Mouse (Mus musculus) forebrain, embryonic 13.5 days (tissue): Measurements from ENCODE around the gene Tmem18. TPM values are rescaled to one million over a fixed set of nuclear protein-coding genes. Genes with fewer than 3 reads are reported as not detected.
A peak's percentile ranks its signal among the peaks of the same experiment; 100 is the strongest.

Experiments
- ATAC-seq: fragments of 200-750 bp; cut with Nextera tagmentation; 2 replicates; pipeline ENCODE4 v1.8.0; 2017
- H3K27ac ChIP-seq: fragments of 300-500 bp; sonication (generic); 2 replicates; pipeline ENCODE4 v1.5.1; 2015; ENCODE audit warnings: inconsistent platforms, mild to moderate bottlenecking, moderate library complexity
- H3K27me3 ChIP-seq: fragments of 300-500 bp; sonication (generic); 2 replicates; pipeline ENCODE4 v1.6.1; 2015; ENCODE audit warnings: mild to moderate bottlenecking, inconsistent platforms
- H3K36me3 ChIP-seq: fragments of 300-500 bp; sonication (generic); 2 replicates; pipeline ENCODE4 v1.6.1; 2015; ENCODE audit warnings: mild to moderate bottlenecking, inconsistent platforms; ENCODE audit not compliant: poor library complexity, severe bottlenecking
- H3K4me1 ChIP-seq: fragments of 300-500 bp; sonication (generic); 2 replicates; pipeline ENCODE4 v1.6.1; 2015; ENCODE audit warnings: inconsistent platforms
- H3K4me2 ChIP-seq: fragments of 300-500 bp; sonication (generic); 2 replicates; pipeline ENCODE4 v1.6.1; 2015; ENCODE audit warnings: inconsistent platforms, mild to moderate bottlenecking, moderate library complexity
- H3K4me3 ChIP-seq: fragments of 300-500 bp; sonication (generic); 2 replicates; pipeline ENCODE4 v1.5.1; 2015; ENCODE audit warnings: mild to moderate bottlenecking, inconsistent platforms
- H3K9ac ChIP-seq: fragments of 300-500 bp; sonication (generic); 2 replicates; pipeline ENCODE4 v1.6.1; 2015; ENCODE audit warnings: mild to moderate bottlenecking, inconsistent platforms
- H3K9me3 ChIP-seq: fragments of 300-500 bp; sonication (generic); replicated peaks from 2 replicates; pipeline ENCODE4 v1.6.1; 2016; ENCODE audit warnings: inconsistent platforms
- WGBS: fragments of 180-500 bp; shearing (Covaris S2); methylation state at CpG from one replicate; pipeline ENCODE4 v1.1.7; 2015; 5-methylcytosine and 5-hydroxymethylcytosine counted together
- polyA plus RNA-seq: library from polyadenylated mRNA; unstranded; fragments of >200 nt; fragmentation: Nextera tagmentation; extraction: Ambion mirVana; gene quantifications from 2 replicates; pipeline ENCODE4 v1.2.1, GENCODE M21; 2015

Tmem18 gene
- polyA plus RNA-seq, result 20.5 and 25.0 TPM in 2 replicates

GRCm38 (mm10) chr12:30584356-30584740 lies at the start of gene Tmem18:
Gene Tmem18, plus strand, starts transcription at chr12:30584426.
- Histone ChIP-seq H3K9ac (peak within 1 kb of the TSS; percentile 89), H3K9me3 (no peaks in the 10 kb centered on the region), H3K27me3 (0 out of 2 replicates have a peak, but pooled peaks cover 3% of the 10 kb centered on the region), H3K4me1 (peaks cover 11% of the 10 kb centered on the region), H3K4me3 (peak within 1 kb of the TSS; percentile 65), H3K27ac (peak within 1 kb of the TSS; percentile 82), H3K4me2 (peak within 1 kb of the TSS; percentile 84), H3K36me3 (peaks cover 18% of the 10 kb centered on the region)
- ATAC-seq, result peak; percentile 96
- under 1% methylated on average over 35 of the region's 35 CpGs for WGBS

GRCm38 (mm10) chr12:30557349-30557748 lies 26.9 kb upstream of the Tmem18 start:
- no peaks in the 10 kb centered on the region for H3K36me3 ChIP-seq
- no peaks in the 10 kb centered on the region for H3K27me3 ChIP-seq
- no peak overlapping the region for H3K4me2 ChIP-seq
- ATAC-seq, result no peak
- no peaks in the 10 kb centered on the region for H3K9me3 ChIP-seq
- no peak overlapping the region for H3K4me3 ChIP-seq
- no peak overlapping the region for H3K27ac ChIP-seq
- H3K9ac ChIP-seq, result no peak overlapping the region
- 0 out of 2 replicates have a peak, but pooled peaks cover 5% of the 10 kb centered on the region for H3K4me1 ChIP-seq

GRCm38 (mm10) chr12:30561411-30561810 lies 22.8 kb upstream of the Tmem18 start:
- ATAC-seq, result no peak
- H3K27ac ChIP-seq, result no peak overlapping the region
- H3K9ac ChIP-seq, result no peak overlapping the region
- H3K27me3 ChIP-seq, result no peaks in the 10 kb centered on the region
- no peaks in the 10 kb centered on the region for H3K36me3 ChIP-seq
- 13% methylated on average over 11 of the region's 11 CpGs for WGBS
- H3K9me3 ChIP-seq, result no peaks in the 10 kb centered on the region
- H3K4me2 ChIP-seq, result peak overlapping the region; percentile 30
- no peak overlapping the region for H3K4me3 ChIP-seq
- 0 out of 2 replicates have a peak, but pooled peaks cover 5% of the 10 kb centered on the region for H3K4me1 ChIP-seq

GRCm38 (mm10) chr12:30572075-30572474 lies 12.2 kb upstream of the Tmem18 start:
- WGBS, result 93% methylated on average over 4 of the region's 4 CpGs
- Histone ChIP-seq H3K36me3 (no peaks in the 10 kb centered on the region), H3K4me3 (no peak overlapping the region), H3K4me2 (no peak overlapping the region), H3K9ac (no peak overlapping the region), H3K27ac (no peak overlapping the region), H3K4me1 (no peaks in the 10 kb centered on the region), H3K27me3 (no peaks in the 10 kb centered on the region), H3K9me3 (no peaks in the 10 kb centered on the region)
- no peak for ATAC-seq

- no peak overlapping the region for H3K4me2 ChIP-seq
- no peaks in the 10 kb centered on the region for H3K9me3 ChIP-seq
- no peak overlapping the region for H3K9ac ChIP-seq
- H3K27me3 ChIP-seq, result no peaks in the 10 kb centered on the region
- H3K36me3 ChIP-seq, result no peaks in the 10 kb centered on the region
- 82% methylated on average over 3 of the region's 3 CpGs for WGBS
- ATAC-seq, result no peak
- H3K4me1 ChIP-seq, result no peaks in the 10 kb centered on the region
- H3K4me3 ChIP-seq, result no peak overlapping the region
- H3K27ac ChIP-seq, result no peak overlapping the region
These were observed 8.3 kb upstream of the Tmem18 start for GRCm38 (mm10) chr12:30575952-30576351.

GRCm38 (mm10) chr12:30578019-30578418 lies 6.2 kb upstream of the Tmem18 start:
- ATAC-seq, result peak; percentile 71
- 7% methylated on average over 5 of the region's 5 CpGs for WGBS

GRCm38 (mm10) chr12:30581277-30581676 lies 2.9 kb upstream of the Tmem18 start:
- Histone ChIP-seq H3K36me3 (no peaks in the 10 kb centered on the region), H3K27ac (no peak overlapping the region), H3K9ac (no peak overlapping the region), H3K9me3 (no peaks in the 10 kb centered on the region), H3K27me3 (0 out of 2 replicates have a peak, but pooled peaks cover 3% of the 10 kb centered on the region), H3K4me1 (peaks cover 11% of the 10 kb centered on the region), H3K4me3 (no peak overlapping the region), H3K4me2 (no peak overlapping the region)
- ATAC-seq, result no peak
- WGBS, result 92% methylated on average over 10 of the region's 10 CpGs

More at GRCm38 (mm10) chr12:30578019-30578418, 6.2 kb upstream of the Tmem18 start:
- no peak overlapping the region for H3K4me3 ChIP-seq
- no peaks in the 10 kb centered on the region for H3K36me3 ChIP-seq
- 0 out of 2 replicates have a peak, but pooled peaks cover 3% of the 10 kb centered on the region for H3K27me3 ChIP-seq
- no peak overlapping the region for H3K27ac ChIP-seq
- H3K9ac ChIP-seq, result no peak overlapping the region
- no peak overlapping the region for H3K4me2 ChIP-seq
- H3K9me3 ChIP-seq, result no peaks in the 10 kb centered on the region
- H3K4me1 ChIP-seq, result no peaks in the 10 kb centered on the region

GRCm38 (mm10) chr12:30583586-30584355 lies 455 bp upstream of the Tmem18 start:
- H3K36me3 ChIP-seq, result peaks cover 13% of the 10 kb centered on the region
- ATAC-seq, result peak; percentile 60
- no peak overlapping the region for H3K27ac ChIP-seq
- H3K4me3 ChIP-seq, result peak overlapping the region; percentile 65
- no peaks in the 10 kb centered on the region for H3K9me3 ChIP-seq
- H3K27me3 ChIP-seq, result 0 out of 2 replicates have a peak, but pooled peaks cover 3% of the 10 kb centered on the region
- peak overlapping the region; percentile 89 for H3K9ac ChIP-seq
- H3K4me2 ChIP-seq, result peak overlapping the region; percentile 84
- WGBS, result 14% methylated on average over 12 of the region's 12 CpGs
- peaks cover 11% of the 10 kb centered on the region for H3K4me1 ChIP-seq

GRCm38 (mm10) chr12:30584863-30585262 lies 637 bp downstream of the Tmem18 start:
- Histone ChIP-seq H3K36me3 (peaks cover 20% of the 10 kb centered on the region), H3K27ac (peak overlapping the region; percentile 82; the same call in 1 of the 2 replicates), H3K4me1 (peaks cover 11% of the 10 kb centered on the region), H3K27me3 (0 out of 2 replicates have a peak, but pooled peaks cover 3% of the 10 kb centered on the region), H3K9me3 (no peaks in the 10 kb centered on the region), H3K4me2 (peak overlapping the region; percentile 84), H3K4me3 (peak overlapping the region; percentile 65), H3K9ac (peak overlapping the region; percentile 89)
- ATAC-seq, result peak; percentile 34
- WGBS, result 11% methylated on average over 6 of the region's 6 CpGs

- Histone ChIP-seq H3K4me3 (no peak overlapping the region), H3K36me3 (peaks cover 24% of the 10 kb centered on the region), H3K9me3 (no peaks in the 10 kb centered on the region), H3K27me3 (no peaks in the 10 kb centered on the region), H3K4me1 (no peaks in the 10 kb centered on the region), H3K4me2 (no peak overlapping the region), H3K9ac (no peak overlapping the region), H3K27ac (no peak overlapping the region)
- 92% methylated on average over 5 of the region's 5 CpGs for WGBS
- ATAC-seq, result no peak
These were observed 7.6 kb downstream of the Tmem18 start for GRCm38 (mm10) chr12:30591832-30592231.

GRCm38 (mm10) chr12:30596818-30597407 lies 12.7 kb downstream of the Tmem18 start:
- H3K4me1 ChIP-seq, result no peaks in the 10 kb centered on the region
- ATAC-seq, result peak; percentile 81
- H3K9me3 ChIP-seq, result no peaks in the 10 kb centered on the region
- no peak overlapping the region for H3K4me2 ChIP-seq
- H3K27me3 ChIP-seq, result no peaks in the 10 kb centered on the region
- no peaks in the 10 kb centered on the region for H3K36me3 ChIP-seq
- no peak overlapping the region for H3K4me3 ChIP-seq
- H3K27ac ChIP-seq, result no peak overlapping the region
- 37% methylated on average over 8 of the region's 8 CpGs for WGBS
- H3K9ac ChIP-seq, result no peak overlapping the region

GRCm38 (mm10) chr12:30598955-30599354 lies 14.7 kb downstream of the Tmem18 start:
- no peak overlapping the region for H3K9ac ChIP-seq
- no peak overlapping the region for H3K4me3 ChIP-seq
- no peak for ATAC-seq
- no peaks in the 10 kb centered on the region for H3K9me3 ChIP-seq
- WGBS, result 43% methylated on average over 3 of the region's 3 CpGs
- no peaks in the 10 kb centered on the region for H3K27me3 ChIP-seq
- H3K4me2 ChIP-seq, result no peak overlapping the region
- no peaks in the 10 kb centered on the region for H3K4me1 ChIP-seq
- no peaks in the 10 kb centered on the region for H3K36me3 ChIP-seq
- H3K27ac ChIP-seq, result no peak overlapping the region
